ENCODE assay signal across 11 mouse cellular contexts in genomic region chr2:173171956-173172355, GRCm38 (mm10). TPM values are rescaled to one million over a fixed set of nuclear protein-coding genes. Genes with fewer than 3 reads are reported as not detected.
DNase-seq lines count a peak whose midpoint lies in the region; ATAC-seq and TF ChIP-seq lines count a peak whose summit lies in the region.
"Had no signal": no experiment of that assay in that cellular context is flagged by ENCODE, and none has a peak within 500 bp of the region (broad histone marks: within the 10 kb centered on the region; RNA-seq: fewer than 3 reads in every experiment).

No protein-coding gene starts in this region.

- DNase-seq in heart, postnatal 25 days (ENCODE audit: low spot score): no peak
- peak; percentile 55 for DNase-seq in kidney, postnatal 0 days (ENCODE audit: low spot score)
- DNase-seq in cerebellum, adult 2 months: no peak
- no peak for DNase-seq in gastrocnemius, adult 2 months
- no peak for DNase-seq in adrenal gland, adult 8-10 months
- DNase-seq: thymus, postnatal 14 days had no signal

- no peak for ATAC-seq in heart, embryonic 16.5 days (replicated peaks; ENCODE audit: extremely low read depth, insufficient read depth, low FRiP score)
- ATAC-seq in forebrain, embryonic 13.5 days: no peak
- ATAC-seq in kidney, postnatal 0 days (replicated peaks; ENCODE audit: low FRiP score, low read depth): no peak; the same call in 1 of the 2 replicates
- ATAC-seq in midbrain, embryonic 15.5 days (replicated peaks): no peak

- no peaks in the 10 kb centered on the region for H3K36me3 ChIP-seq in heart, embryonic 16.5 days (ENCODE audit: control insufficient read depth, insufficient read depth)
- no peaks in the 10 kb centered on the region for H3K36me3 ChIP-seq in forebrain, embryonic 13.5 days (ENCODE audit: poor library complexity, severe bottlenecking)
- H3K36me3 ChIP-seq in kidney, postnatal 0 days (ENCODE audit: insufficient read depth, low read length): no peaks in the 10 kb centered on the region
- H3K36me3 ChIP-seq in midbrain, embryonic 15.5 days (replicated peaks): no peaks in the 10 kb centered on the region

- intact Hi-C loops in heart, postnatal 25 days (cut with DNase I): no loop called here
- intact Hi-C loops in gastrocnemius, adult 2 months (cut with DNase I): no loop called here

- no peak for TF ChIP-seq CTCF in kidney, postnatal 0 days (IDR thresholded peaks at IDR 0.05; ENCODE audit: low read depth)
- TF ChIP-seq CTCF in cerebellum, adult 2 months (IDR thresholded peaks at IDR 0.05; ENCODE audit: borderline replicate concordance, insufficient read depth, low read depth, low read length): no peak
- no peak for TF ChIP-seq CTCF in gastrocnemius, adult 2 months (IDR thresholded peaks at IDR 0.05)

- peak overlapping the region; percentile 67 for H3K4me2 ChIP-seq in heart, embryonic 16.5 days (ENCODE audit: low read depth, low read length)
- peak overlapping the region; percentile 53 for H3K4me2 ChIP-seq in forebrain, embryonic 13.5 days
- H3K4me2 ChIP-seq in kidney, postnatal 0 days (ENCODE audit: low read length): peak overlapping the region; percentile 41
- H3K4me2 ChIP-seq in midbrain, embryonic 15.5 days: peak overlapping the region; percentile 55

- no peaks in the 10 kb centered on the region for H3K27me3 ChIP-seq in heart, embryonic 16.5 days (ENCODE audit: control insufficient read depth, insufficient read depth, low read length)
- H3K27me3 ChIP-seq in forebrain, embryonic 13.5 days: peaks cover 11% of the 10 kb centered on the region
- 0 out of 2 replicates have a peak, but pooled peaks cover 2% of the 10 kb centered on the region for H3K27me3 ChIP-seq in kidney, postnatal 0 days (ENCODE audit: insufficient read depth, low read length)
- no peaks in the 10 kb centered on the region; the same call in 1 of the 2 replicates for H3K27me3 ChIP-seq in midbrain, embryonic 15.5 days (replicated peaks)
- no peaks in the 10 kb centered on the region; the same call in 1 of the 2 replicates for H3K27me3 ChIP-seq in cerebellum, adult 2 months (ENCODE audit: control insufficient read depth, insufficient read depth, low read length)

- peak overlapping the region; percentile 21 for H3K27ac ChIP-seq in heart, embryonic 16.5 days (ENCODE audit: low read length)
- H3K27ac ChIP-seq in forebrain, embryonic 13.5 days: peak overlapping the region; percentile 31; the same call in 1 of the 2 replicates
- peak overlapping the region; percentile 96 for H3K27ac ChIP-seq in kidney, postnatal 0 days
- H3K27ac ChIP-seq in midbrain, embryonic 15.5 days: 0 out of 2 replicates have a peak overlapping the region, but pooled peaks have one; percentile 82
- no peak overlapping the region for H3K27ac ChIP-seq in cerebellum, adult 2 months (ENCODE audit: insufficient read depth, low read length)
- H3K27ac ChIP-seq in gastrocnemius, adult 2 months: no peak overlapping the region

- H3K9ac ChIP-seq in heart, embryonic 16.5 days (ENCODE audit: low read length): peak overlapping the region; percentile 58; the same call in 1 of the 2 replicates
- H3K9ac ChIP-seq in forebrain, embryonic 13.5 days: peak overlapping the region; percentile 59; the same call in 1 of the 2 replicates
- no peak overlapping the region for H3K9ac ChIP-seq in kidney, postnatal 0 days (ENCODE audit: low read depth, low read length)
- H3K9ac ChIP-seq in midbrain, embryonic 15.5 days: no peak overlapping the region

- no peak for TF ChIP-seq POLR2A in cerebellum, adult 2 months (IDR thresholded peaks at IDR 0.05; ENCODE audit: borderline replicate concordance, insufficient read depth, low read length)

- no peak overlapping the region for H3K4me3 ChIP-seq in heart, embryonic 16.5 days (ENCODE audit: low read length)
- H3K4me3 ChIP-seq in forebrain, embryonic 13.5 days: no peak overlapping the region
- H3K4me3 ChIP-seq in kidney, postnatal 0 days (replicated peaks; ENCODE audit: low read depth, low read length): no peak overlapping the region
- H3K4me3 ChIP-seq in midbrain, embryonic 15.5 days: no peak overlapping the region
- no peak overlapping the region for H3K4me3 ChIP-seq in cerebellum, adult 2 months (replicated peaks; ENCODE audit: insufficient read depth, low read depth, low read length)
- no peak overlapping the region for H3K4me3 ChIP-seq in gastrocnemius, adult 2 months

- no peaks in the 10 kb centered on the region; the same call in 1 of the 2 replicates for H3K9me3 ChIP-seq in heart, embryonic 16.5 days (replicated peaks; ENCODE audit: control insufficient read depth, low read length)
- peaks cover 7% of the 10 kb centered on the region; the same call in 1 of the 2 replicates for H3K9me3 ChIP-seq in forebrain, embryonic 13.5 days (replicated peaks)
- no peaks in the 10 kb centered on the region for H3K9me3 ChIP-seq in kidney, postnatal 0 days (replicated peaks; ENCODE audit: low read length)
- H3K9me3 ChIP-seq in midbrain, embryonic 15.5 days: no peaks in the 10 kb centered on the region

- WGBS in heart, embryonic 16.5 days: 76% methylated on average over 5 of the region's 5 CpGs
- 93% methylated on average over 5 of the region's 5 CpGs for whole genome bisulfite sequencing in forebrain, embryonic 13.5 days
- WGBS in kidney, postnatal 0 days: 29% methylated on average over 5 of the region's 5 CpGs
- 85% methylated on average over 5 of the region's 5 CpGs for WGBS in midbrain, embryonic 15.5 days
- 93% methylated on average over 5 of the region's 5 CpGs for WGBS in cerebellum, adult 2 months

- peaks cover 27% of the 10 kb centered on the region for H3K4me1 ChIP-seq in heart, embryonic 16.5 days (ENCODE audit: control insufficient read depth, insufficient read depth, low read length)
- H3K4me1 ChIP-seq in forebrain, embryonic 13.5 days: peaks cover 34% of the 10 kb centered on the region
- peaks cover 39% of the 10 kb centered on the region for H3K4me1 ChIP-seq in kidney, postnatal 0 days (replicated peaks; ENCODE audit: insufficient read depth, low read length)
- H3K4me1 ChIP-seq in midbrain, embryonic 15.5 days: peaks cover 34% of the 10 kb centered on the region
- no peaks in the 10 kb centered on the region for H3K4me1 ChIP-seq in cerebellum, adult 2 months (ENCODE audit: control insufficient read depth, insufficient read depth, low read length)

RNA-seq across cellular contexts. Expression of gene Pck1, which starts 19.1 kb away (rescaled TPM):
- polyA plus RNA-seq in heart, embryonic 16.5 days (2015; fragmentation: Nextera tagmentation; extraction: Ambion mirVana): 0.13 and 0.16 TPM in 2 replicates
- total RNA-seq in heart, postnatal 25 days (2021): 10 to 100 TPM; 10.1 to 16.0 TPM
- not detected in 2 replicates for polyA plus RNA-seq in forebrain, embryonic 13.5 days (2015; fragmentation: Nextera tagmentation; extraction: Ambion mirVana)
- polyA plus RNA-seq in kidney, postnatal 0 days (2015; fragmentation: Nextera tagmentation; extraction: Ambion mirVana): 47.2 and 67.8 TPM in 2 replicates
- polyA plus RNA-seq in midbrain, embryonic 15.5 days (2015; fragmentation: Nextera tagmentation; extraction: Ambion mirVana): not detected in 2 replicates
- polyA plus RNA-seq in cerebellum, adult 2 months (2012; rRNA removed): not detected in 2 replicates
- total RNA-seq in gastrocnemius, adult 2 months (2021): 1 to 10 TPM in 1 of 2 experiments, under 1 TPM in 1; 0.41 to 3.3 TPM
- total RNA-seq in adrenal gland, adult 8-10 months (2022): 100 to 1,000 TPM; 135 to 516 (median 360) TPM
- total RNA-seq: left cerebral cortex, postnatal 25 days had no signal

RNA-seq across cellular contexts. Expression of gene Zbp1, which starts 46.8 kb away (rescaled TPM):
- polyA plus RNA-seq in heart, embryonic 16.5 days (2015; fragmentation: Nextera tagmentation; extraction: Ambion mirVana): 1.7 and 3.1 TPM in 2 replicates
- total RNA-seq in heart, postnatal 25 days (2021): 1 to 10 TPM in 1 of 2 experiments, under 1 TPM in 1; 0.26 to 1.5 TPM
- not detected in 2 replicates for polyA plus RNA-seq in forebrain, embryonic 13.5 days (2015; fragmentation: Nextera tagmentation; extraction: Ambion mirVana)
- 1.3 and 1.7 TPM in 2 replicates for polyA plus RNA-seq in kidney, postnatal 0 days (2015; fragmentation: Nextera tagmentation; extraction: Ambion mirVana)
- 0.22 and 1.1 TPM in 2 replicates for polyA plus RNA-seq in midbrain, embryonic 15.5 days (2015; fragmentation: Nextera tagmentation; extraction: Ambion mirVana)
- polyA plus RNA-seq in cerebellum, adult 2 months (2012; rRNA removed): 0.25 and 0.74 TPM in 2 replicates
- not detected for total RNA-seq in gastrocnemius, adult 2 months (2021)
- 1 to 10 TPM; 1.1 to 5.3 (median 2.5) TPM for total RNA-seq in adrenal gland, adult 8-10 months (2022)
- total RNA-seq: left cerebral cortex, postnatal 25 days had no signal

RNA-seq across cellular contexts. Expression of gene Ctcfl, which starts 52.6 kb away (rescaled TPM):
- polyA plus RNA-seq in heart, embryonic 16.5 days (2015; fragmentation: Nextera tagmentation; extraction: Ambion mirVana): 0.64 and 0.83 TPM in 2 replicates
- total RNA-seq in heart, postnatal 25 days (2021): under 1 TPM; 0.14 to 0.18 TPM
- 0.05 and 0.14 TPM in 2 replicates for polyA plus RNA-seq in forebrain, embryonic 13.5 days (2015; fragmentation: Nextera tagmentation; extraction: Ambion mirVana)
- 0.08 TPM in 1 of 2 replicates, not detected in the other for polyA plus RNA-seq in kidney, postnatal 0 days (2015; fragmentation: Nextera tagmentation; extraction: Ambion mirVana)
- 0.05 and 0.14 TPM in 2 replicates for polyA plus RNA-seq in midbrain, embryonic 15.5 days (2015; fragmentation: Nextera tagmentation; extraction: Ambion mirVana)
- not detected in 2 replicates for polyA plus RNA-seq in cerebellum, adult 2 months (2012; rRNA removed)
- total RNA-seq in gastrocnemius, adult 2 months (2021): under 1 TPM in 1 of 2 experiments, not detected in 1; 0.23 TPM
- under 1 TPM in 2 of 4 experiments, not detected in 2; 0.13 to 0.22 TPM for total RNA-seq in adrenal gland, adult 8-10 months (2022)
- total RNA-seq: adrenal gland, postnatal 4 days had no signal

Comparison
In these comparisons a context has a peak if more than half of its experiments do, and no peak if none do; other contexts are left out.
1. H3K27ac ChIP-seq: peak in heart, embryonic 16.5 days (single experiment), forebrain, embryonic 13.5 days (single experiment), kidney, postnatal 0 days (single experiment) and midbrain, embryonic 15.5 days (single experiment); none in cerebellum, adult 2 months (single experiment) and gastrocnemius, adult 2 months (single experiment).
2. H3K9ac ChIP-seq: peak in heart, embryonic 16.5 days (single experiment) and forebrain, embryonic 13.5 days (single experiment); none in kidney, postnatal 0 days (single experiment) and midbrain, embryonic 15.5 days (single experiment).
3. RNA of gene Pck1, which starts 19.1 kb away (polyA plus RNA-seq): 47.2 to 67.8 TPM in kidney, postnatal 0 days; 0.13 to 0.16 TPM in heart, embryonic 16.5 days, not detected in forebrain, embryonic 13.5 days, not detected in midbrain, embryonic 15.5 days and not detected in cerebellum, adult 2 months; every median in the first group is over 10 times any median in the second.
4. Peak in every context shown above with its lines, with median percentiles within 50 percentile points of each other: H3K4me2 ChIP-seq.